Mouse (Mus musculus) forebrain, embryonic 14.5 days (tissue): Measurements from ENCODE around the gene Slc2a13. TPM values are rescaled to one million over a fixed set of nuclear protein-coding genes. Genes with fewer than 3 reads are reported as not detected.

Experiments
- ATAC-seq: fragments of 200-750 bp; cut with Nextera tagmentation; 2 replicates; pipeline ENCODE4 v1.8.0; 2017; ENCODE audit warnings: mild to moderate bottlenecking, moderate library complexity
- DNase-seq: peaks from one replicate; pipeline ENCODE4 v3.0.0-alpha.2; 2015; ENCODE audit warnings: low spot score
- H3K27ac ChIP-seq: fragments of 300-500 bp; sonication (generic); 2 replicates; pipeline ENCODE4 v1.5.1; 2014; ENCODE audit warnings: low read depth, mild to moderate bottlenecking, control low read depth, low read length, moderate library complexity
- H3K27me3 ChIP-seq: fragments of 300-500 bp; sonication (generic); replicated peaks from 2 replicates; pipeline ENCODE4 v1.6.1; 2014; ENCODE audit warnings: low read length, control low read depth, mixed read lengths; ENCODE audit not compliant: control insufficient read depth, insufficient read depth
- H3K36me3 ChIP-seq: fragments of 300-500 bp; sonication (generic); 2 replicates; pipeline ENCODE4 v1.6.1; 2014; ENCODE audit warnings: low read length, control low read depth; ENCODE audit not compliant: control insufficient read depth, insufficient read depth
- H3K4me1 ChIP-seq: fragments of 300-500 bp; sonication (generic); 2 replicates; pipeline ENCODE4 v1.6.1; 2014; ENCODE audit warnings: antibody characterized with exemption, low read length, control low read depth; ENCODE audit not compliant: control insufficient read depth, insufficient read depth
- H3K4me2 ChIP-seq: fragments of 300-500 bp; sonication (generic); 2 replicates; pipeline ENCODE4 v1.6.1; 2014; ENCODE audit warnings: mild to moderate bottlenecking, control low read depth, low read length
- H3K4me3 ChIP-seq: fragments of 300-500 bp; sonication (generic); 2 replicates; pipeline ENCODE4 v1.5.1; 2014; ENCODE audit warnings: low read depth, low read length, control low read depth
- H3K9ac ChIP-seq: fragments of 300-500 bp; sonication (generic); 2 replicates; pipeline ENCODE4 v1.6.1; 2014; ENCODE audit warnings: mild to moderate bottlenecking, low read length, control low read depth, moderate library complexity
- H3K9me3 ChIP-seq: fragments of 300-500 bp; sonication (generic); replicated peaks from 2 replicates; pipeline ENCODE4 v1.6.1; 2016; ENCODE audit warnings: low read length, control low read depth, mixed read lengths; ENCODE audit not compliant: control insufficient read depth
- WGBS: fragments of 180-500 bp; shearing (Covaris S2); extraction: QIAGEN DNeasy Blood & Tissue Kit; methylation state at CpG from one replicate; pipeline ENCODE4 v1.1.7; 2014; 5-methylcytosine and 5-hydroxymethylcytosine counted together
- polyA plus RNA-seq: library from polyadenylated mRNA; unstranded; fragments of >200 nt; fragmentation: Nextera tagmentation; extraction: Ambion mirVana; gene quantifications from 2 replicates; pipeline ENCODE4 v1.2.1, GENCODE M21; 2014

The Slc2a13 gene
- polyA plus RNA-seq, 1 experiment from 2014 or later, result 3.3 TPM

DNA sequence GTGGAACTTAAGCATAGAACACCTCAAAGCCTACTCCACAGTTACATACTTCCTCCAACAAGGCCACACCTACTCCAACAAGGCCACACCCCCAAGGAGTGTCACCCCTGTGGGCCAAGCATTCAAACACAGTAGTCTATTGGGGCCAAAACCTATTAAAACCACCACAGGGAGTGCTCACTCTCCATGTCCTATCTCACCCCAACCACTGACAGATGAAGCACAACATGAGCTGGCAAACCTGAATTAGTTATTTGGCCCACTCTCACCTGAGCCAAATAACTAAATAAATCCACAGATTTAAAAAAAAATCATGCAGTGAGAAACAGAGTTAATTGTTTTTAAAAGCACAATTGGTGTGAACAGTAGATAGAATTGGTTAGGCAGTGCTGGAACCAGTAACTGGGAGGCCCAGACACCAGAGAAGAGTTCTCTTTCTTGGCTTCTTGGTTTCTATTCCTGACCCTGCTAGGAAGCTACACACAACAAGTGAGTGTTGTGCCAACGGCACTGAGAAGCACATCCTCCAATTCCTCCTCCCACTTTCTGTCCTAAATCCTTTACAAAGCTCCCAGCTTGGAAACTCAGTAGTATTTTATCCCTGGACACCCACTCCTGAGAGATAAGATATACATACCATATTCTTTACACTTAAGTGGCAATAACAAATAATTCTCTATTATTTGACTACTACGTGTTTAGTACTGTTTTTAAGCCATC is 99.2 kb downstream of the Slc2a13 start:
- Histone ChIP-seq H3K4me1 (no peaks in the 10 kb centered on the region), H3K4me2 (no peak overlapping the region), H3K36me3 (no peaks in the 10 kb centered on the region), H3K9ac (no peak overlapping the region), H3K27ac (no peak overlapping the region), H3K9me3 (peaks cover 3% of the 10 kb centered on the region; the same call in 1 of the 2 replicates), H3K27me3 (no peaks in the 10 kb centered on the region), H3K4me3 (no peak overlapping the region)
- no peak for ATAC-seq
- DNase-seq, result no peak
- WGBS, result 88% methylated on average over 2 of the region's 2 CpGs

DNA sequence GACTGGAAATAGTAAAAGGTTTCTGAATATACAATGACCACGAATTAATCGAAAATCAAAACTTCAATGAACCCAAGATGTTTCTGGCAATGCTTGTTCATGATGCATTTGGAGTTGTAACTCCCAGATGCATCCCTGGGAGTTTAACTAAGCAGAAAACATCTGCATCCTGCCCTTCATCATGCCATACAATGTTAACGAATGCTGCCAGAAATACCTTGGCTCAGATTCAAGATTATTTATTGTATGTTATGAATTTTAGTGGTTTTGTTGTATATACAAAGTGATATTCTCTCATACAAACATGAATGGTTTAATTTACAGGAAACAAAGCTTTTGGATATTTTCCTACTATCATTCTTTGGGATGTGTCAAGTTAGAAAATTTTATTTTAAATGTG is 107.7 kb downstream of the Slc2a13 start:
- Histone ChIP-seq H3K9ac (no peak overlapping the region), H3K27ac (no peak overlapping the region), H3K36me3 (no peaks in the 10 kb centered on the region), H3K4me1 (0 out of 2 replicates have a peak, but pooled peaks cover 3% of the 10 kb centered on the region), H3K27me3 (no peaks in the 10 kb centered on the region), H3K9me3 (no peaks in the 10 kb centered on the region), H3K4me2 (no peak overlapping the region), H3K4me3 (no peak overlapping the region)
- ATAC-seq, result no peak
- DNase-seq, result no peak
- WGBS, result 86% methylated on average over 3 of the region's 3 CpGs

DNA sequence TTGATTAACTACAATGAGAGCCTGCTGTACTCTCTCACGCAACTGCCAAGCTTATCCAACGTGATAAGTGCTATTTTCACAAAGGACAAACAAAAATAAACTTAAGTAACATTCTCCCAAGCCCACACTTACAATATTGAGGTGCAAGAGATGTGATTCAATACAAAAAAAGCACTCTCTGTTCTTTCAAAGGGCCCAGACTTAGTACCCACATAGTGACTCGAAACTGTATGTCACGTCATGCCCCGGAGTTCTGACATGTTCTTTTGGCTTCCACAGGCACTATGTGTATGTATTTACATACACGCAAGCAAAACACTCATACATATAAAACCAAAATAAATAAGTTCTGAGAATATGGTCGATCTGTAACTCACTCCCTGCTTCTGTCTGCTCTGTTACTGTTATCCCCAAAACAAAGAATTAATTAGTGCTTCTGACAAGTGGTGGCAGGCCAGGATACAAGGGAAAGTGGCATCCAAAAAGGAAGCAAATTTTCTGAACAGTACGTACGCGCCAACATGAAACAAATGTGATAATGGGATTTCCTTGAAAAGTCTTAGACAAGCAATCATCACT is 109.1 kb downstream of the Slc2a13 start:
- no peak overlapping the region for H3K4me3 ChIP-seq
- no peak overlapping the region for H3K9ac ChIP-seq
- no peaks in the 10 kb centered on the region for H3K9me3 ChIP-seq
- 0 out of 2 replicates have a peak, but pooled peaks cover 3% of the 10 kb centered on the region for H3K4me1 ChIP-seq
- no peak overlapping the region for H3K27ac ChIP-seq
- H3K4me2 ChIP-seq, result no peak overlapping the region
- DNase-seq (peak; percentile 19), ATAC-seq (no peak)
- H3K27me3 ChIP-seq, result no peaks in the 10 kb centered on the region
- no peaks in the 10 kb centered on the region for H3K36me3 ChIP-seq
- WGBS, result 88% methylated on average over 10 of the region's 10 CpGs

DNA sequence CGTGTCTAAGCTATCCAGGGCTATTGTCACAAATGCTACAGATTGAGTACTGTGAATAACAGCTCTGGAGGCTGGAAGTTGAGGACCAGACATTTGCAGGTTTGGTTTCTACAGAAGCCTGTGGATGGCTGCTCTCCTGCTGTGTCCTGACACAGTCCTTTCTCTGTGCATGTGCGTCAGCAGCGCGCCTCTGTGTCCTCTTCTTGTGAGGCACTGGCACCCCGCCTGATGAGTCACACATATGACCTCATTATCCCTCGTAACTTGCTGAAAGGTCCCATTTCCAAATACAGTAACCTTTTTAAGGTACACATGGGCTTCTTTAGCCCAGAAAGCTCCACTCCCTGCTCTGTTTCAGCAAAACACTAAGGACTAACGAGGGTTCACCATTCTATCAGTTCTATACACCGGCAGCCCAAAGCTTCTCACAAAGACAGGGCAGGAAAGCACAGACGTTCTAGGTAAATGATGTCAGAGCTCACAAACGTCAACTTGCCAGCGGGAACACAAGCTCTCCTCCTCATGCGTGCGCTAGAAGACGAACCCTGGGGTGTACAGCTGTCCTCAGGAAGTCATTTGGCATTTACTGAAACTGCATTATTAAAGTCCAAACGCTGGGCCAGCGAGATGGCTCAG is 109.9 kb downstream of the Slc2a13 start:
- Histone ChIP-seq H3K4me3 (no peak overlapping the region), H3K27me3 (no peaks in the 10 kb centered on the region), H3K9ac (no peak overlapping the region), H3K27ac (no peak overlapping the region), H3K4me1 (0 out of 2 replicates have a peak, but pooled peaks cover 3% of the 10 kb centered on the region), H3K4me2 (no peak overlapping the region), H3K36me3 (no peaks in the 10 kb centered on the region), H3K9me3 (no peaks in the 10 kb centered on the region)
- DNase-seq, result peak; percentile 13
- 44% methylated on average over 16 of the region's 16 CpGs for WGBS
- 0 out of 2 replicates have a peak, but pooled peaks have one; percentile 32 for ATAC-seq

DNA sequence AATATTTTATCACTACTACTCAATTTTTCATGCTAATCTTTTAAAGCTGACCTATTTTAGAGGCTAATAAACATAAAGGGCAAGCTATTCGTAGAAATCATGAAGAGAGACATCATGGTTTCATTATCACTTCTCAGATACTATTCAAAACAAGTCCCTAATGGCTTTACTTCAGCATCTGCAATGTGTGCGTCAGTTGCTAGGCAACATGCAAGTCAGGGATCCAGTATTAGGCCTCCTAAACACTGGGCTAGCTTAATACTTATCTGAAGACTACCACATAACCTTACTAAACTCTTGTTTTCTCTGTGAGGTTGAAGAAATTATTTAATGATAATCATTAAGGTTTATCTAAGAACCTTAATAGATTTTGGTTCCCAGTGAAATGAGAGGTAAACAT is 111.1 kb downstream of the Slc2a13 start:
- H3K9me3 ChIP-seq, result no peaks in the 10 kb centered on the region
- ATAC-seq, result no peak
- no peak overlapping the region for H3K27ac ChIP-seq
- H3K36me3 ChIP-seq, result no peaks in the 10 kb centered on the region
- 0 out of 2 replicates have a peak, but pooled peaks cover 3% of the 10 kb centered on the region for H3K4me1 ChIP-seq
- H3K4me3 ChIP-seq, result no peak overlapping the region
- no peak overlapping the region for H3K9ac ChIP-seq
- H3K4me2 ChIP-seq, result no peak overlapping the region
- WGBS, result 46% methylated on average over 2 of the region's 2 CpGs
- peak; percentile 57 for DNase-seq
- H3K27me3 ChIP-seq, result no peaks in the 10 kb centered on the region

DNA sequence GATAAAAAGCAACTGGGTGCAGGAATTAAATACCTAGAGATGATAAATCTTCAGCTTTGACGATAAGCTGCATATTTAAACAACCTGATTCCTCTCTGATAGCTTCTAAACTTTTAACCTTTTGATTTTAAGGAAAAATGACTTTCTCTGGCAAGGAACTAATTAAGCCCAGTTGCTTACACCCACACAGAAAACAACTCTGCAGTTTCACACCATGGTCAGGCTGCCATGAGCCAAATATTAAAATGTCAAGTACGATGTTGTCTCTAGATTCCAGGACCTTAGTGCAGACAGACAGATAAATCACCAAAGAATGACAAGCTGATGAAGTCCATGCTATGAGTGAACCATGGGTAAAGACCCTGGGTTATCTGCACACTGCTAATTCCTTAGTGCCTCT is 115.9 kb downstream of the Slc2a13 start:
- H3K27ac ChIP-seq, result no peak overlapping the region
- H3K9me3 ChIP-seq, result no peaks in the 10 kb centered on the region
- no peaks in the 10 kb centered on the region for H3K36me3 ChIP-seq
- no peak overlapping the region for H3K4me2 ChIP-seq
- H3K4me3 ChIP-seq, result no peak overlapping the region
- ATAC-seq (no peak), DNase-seq (no peak)
- 92% methylated on average over 2 of the region's 2 CpGs for WGBS
- no peaks in the 10 kb centered on the region for H3K27me3 ChIP-seq
- no peak overlapping the region for H3K9ac ChIP-seq
- no peaks in the 10 kb centered on the region for H3K4me1 ChIP-seq

DNA sequence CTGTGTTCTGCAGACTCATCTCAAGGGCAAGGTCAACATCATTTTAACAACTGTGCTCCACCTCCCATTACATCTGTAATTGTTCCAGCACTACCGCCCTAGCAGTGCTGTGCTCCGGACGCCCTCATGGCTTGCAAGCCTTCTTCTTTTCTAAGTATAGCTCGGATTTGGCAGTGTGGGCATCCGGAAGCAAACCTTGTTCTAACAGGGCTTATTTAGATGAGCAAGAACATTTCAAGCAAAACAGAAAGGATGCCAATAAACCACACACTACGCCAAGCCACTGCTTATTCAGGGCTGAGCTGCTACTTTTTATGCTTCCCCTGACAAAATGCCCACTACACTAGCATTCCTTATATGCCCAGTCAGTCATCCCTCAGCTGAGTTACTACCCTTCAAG is 127.7 kb downstream of the Slc2a13 start:
- no peak for DNase-seq
- no peak for ATAC-seq
- no peaks in the 10 kb centered on the region for H3K27me3 ChIP-seq
- no peak overlapping the region for H3K4me3 ChIP-seq
- no peak overlapping the region for H3K4me2 ChIP-seq
- no peaks in the 10 kb centered on the region for H3K36me3 ChIP-seq
- no peaks in the 10 kb centered on the region for H3K9me3 ChIP-seq
- H3K27ac ChIP-seq, result no peak overlapping the region
- 92% methylated on average over 6 of the region's 6 CpGs for WGBS
- H3K9ac ChIP-seq, result no peak overlapping the region
- H3K4me1 ChIP-seq, result no peaks in the 10 kb centered on the region

DNA sequence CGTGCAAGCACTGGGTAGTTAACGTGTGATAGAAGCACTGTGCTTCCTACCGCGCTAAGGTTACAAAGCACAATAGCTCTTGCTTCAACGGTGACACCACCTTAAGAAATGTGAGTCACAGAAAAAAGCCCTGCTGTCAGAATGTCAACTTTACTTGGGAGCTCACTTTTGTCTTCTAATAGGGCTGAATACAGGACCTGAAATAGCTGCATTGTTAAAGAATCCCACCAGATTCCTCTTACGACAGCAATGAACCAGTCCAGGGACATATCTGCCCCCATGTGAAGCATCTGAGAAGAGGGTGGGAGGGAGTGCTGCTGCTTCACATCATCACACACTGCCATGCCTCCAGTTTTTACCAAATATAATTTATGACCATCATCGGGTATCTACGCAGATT is 129.6 kb downstream of the Slc2a13 start:
- Histone ChIP-seq H3K27ac (no peak overlapping the region), H3K4me3 (no peak overlapping the region), H3K4me1 (no peaks in the 10 kb centered on the region), H3K4me2 (no peak overlapping the region), H3K27me3 (no peaks in the 10 kb centered on the region), H3K36me3 (no peaks in the 10 kb centered on the region), H3K9me3 (no peaks in the 10 kb centered on the region), H3K9ac (no peak overlapping the region)
- no peak for ATAC-seq
- 77% methylated on average over 8 of the region's 8 CpGs for WGBS
- no peak for DNase-seq

DNA sequence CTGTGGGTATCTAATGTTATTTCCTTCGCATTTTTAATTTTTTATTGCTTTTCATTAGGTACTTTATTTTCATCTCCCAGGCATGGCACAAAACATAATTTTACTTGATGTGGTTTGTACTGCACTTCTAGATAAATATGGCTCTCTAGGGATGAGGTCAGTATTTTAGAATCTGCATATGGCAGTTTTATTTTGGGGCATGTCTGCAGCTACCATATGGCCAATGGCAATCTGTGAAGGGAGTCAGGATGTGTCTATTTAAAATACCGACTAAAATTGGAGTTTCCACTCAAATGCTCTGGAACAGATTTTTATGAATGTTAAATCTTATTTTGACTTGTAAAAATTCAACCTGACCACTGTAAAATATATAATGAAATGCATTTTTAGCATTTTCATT is 133.2 kb downstream of the Slc2a13 start:
- no peaks in the 10 kb centered on the region for H3K36me3 ChIP-seq
- H3K4me3 ChIP-seq, result no peak overlapping the region
- no peaks in the 10 kb centered on the region for H3K9me3 ChIP-seq
- DNase-seq (peak; percentile 22), ATAC-seq (peak; percentile 42; the same call in 1 of the 2 replicates)
- no peak overlapping the region for H3K27ac ChIP-seq
- WGBS, result 77% methylated on average over 2 of the region's 2 CpGs
- H3K4me1 ChIP-seq, result no peaks in the 10 kb centered on the region
- H3K27me3 ChIP-seq, result no peaks in the 10 kb centered on the region
- H3K9ac ChIP-seq, result no peak overlapping the region
- no peak overlapping the region for H3K4me2 ChIP-seq
